Mouse (Mus musculus) liver, embryonic 11.5 days (tissue): ENCODE data around the gene Xlr3a. TPM values are rescaled to one million over a fixed set of nuclear protein-coding genes. Genes with fewer than 3 reads are reported as not detected.
"Not testable (repeated sequence)": the region's sequence is repeated elsewhere in the genome, so short reads cannot be mapped to it uniquely, and the experiment has no call there.

ENCODE experiments used
- ATAC-seq: fragments of 200-750 bp; cut with Nextera tagmentation; replicated peaks from 2 replicates; pipeline ENCODE4 v1.8.0; 2017; ENCODE audit warnings: moderate number of reproducible peaks, mild to moderate bottlenecking, moderate TSS enrichment, moderate library complexity; ENCODE audit not compliant: low FRiP score
- DNase-seq: peaks from one replicate; pipeline ENCODE4 v3.0.0-alpha.2; 2017; ENCODE audit warnings: low spot score
- H3K27ac ChIP-seq: fragments of 300-500 bp; sonication (generic); 2 replicates; pipeline ENCODE4 v1.5.1; 2014; ENCODE audit warnings: mild to moderate bottlenecking, low read depth, low read length, control low read depth
- H3K27me3 ChIP-seq: fragments of 300-500 bp; sonication (generic); replicated peaks from 2 replicates; pipeline ENCODE4 v1.6.1; 2014; ENCODE audit warnings: low read length, mixed read lengths; ENCODE audit not compliant: control insufficient read depth, insufficient read depth
- H3K36me3 ChIP-seq: fragments of 300-500 bp; sonication (generic); 2 replicates; pipeline ENCODE4 v1.6.1; 2014; ENCODE audit warnings: mild to moderate bottlenecking, low read length, moderate library complexity, mixed read lengths; ENCODE audit not compliant: control insufficient read depth, insufficient read depth
- H3K4me1 ChIP-seq: fragments of 300-500 bp; sonication (generic); replicated peaks from 2 replicates; pipeline ENCODE4 v1.6.1; 2014; ENCODE audit warnings: low read length, mixed read lengths; ENCODE audit not compliant: control insufficient read depth, insufficient read depth
- H3K4me2 ChIP-seq: fragments of 300-500 bp; sonication (generic); 2 replicates; pipeline ENCODE4 v1.6.1; 2014; ENCODE audit warnings: mild to moderate bottlenecking, control low read depth, moderate library complexity
- H3K4me3 ChIP-seq: fragments of 300-500 bp; sonication (generic); 2 replicates; pipeline ENCODE4 v1.5.1; 2014; ENCODE audit warnings: low read depth, low read length, control low read depth
- H3K9ac ChIP-seq: fragments of 300-500 bp; sonication (generic); 2 replicates; pipeline ENCODE4 v1.6.1; 2014; ENCODE audit warnings: low read depth, low read length, control low read depth
- H3K9me3 ChIP-seq: fragments of 300-500 bp; sonication (generic); 2 replicates; pipeline ENCODE4 v1.6.1; 2016; ENCODE audit warnings: low read length, inconsistent platforms, mixed read lengths; ENCODE audit not compliant: control insufficient read depth
- WGBS: fragments of 180-500 bp; shearing (Covaris S2); extraction: QIAGEN DNeasy Blood & Tissue Kit; methylation state at CpG from one replicate; pipeline ENCODE4 v1.1.7; 2014; 5-methylcytosine and 5-hydroxymethylcytosine counted together
- polyA plus RNA-seq: library from polyadenylated mRNA; unstranded; fragments of >200 nt; fragmentation: Nextera tagmentation; extraction: Ambion mirVana; gene quantifications from 2 replicates; pipeline ENCODE4 v1.2.1, GENCODE M21; 2014

Xlr3a gene
- 4.3 and 4.5 TPM in 2 replicates for polyA plus RNA-seq

GRCm38 (mm10) chrX:73096941-73097508 lies at the start of gene Xlr3a:
Xlr3a (minus strand) TSS chrX:73097095.
- DNase-seq, H3K4me2 ChIP-seq: not testable (repeated sequence)

DNA sequence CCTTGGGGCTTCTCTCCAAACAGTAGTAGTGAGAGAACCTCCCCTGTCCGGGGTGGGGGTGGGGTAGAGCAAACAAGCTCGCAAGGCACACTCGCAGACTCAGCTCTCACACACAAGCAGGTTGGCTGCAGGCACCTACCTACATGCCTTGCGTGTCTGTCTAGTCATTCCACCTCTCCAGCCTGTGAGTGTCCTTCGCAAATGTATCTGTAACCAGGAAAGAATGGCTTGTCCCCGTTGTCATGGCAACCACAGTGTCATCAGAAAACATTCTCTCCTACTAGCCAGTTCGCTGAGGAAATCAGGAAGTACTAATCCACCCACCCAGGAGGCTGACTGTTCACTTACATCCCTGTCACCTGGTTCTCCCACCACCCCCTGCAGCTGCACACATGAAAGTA lies 46.3 kb upstream of the Xlr3a start:
- H3K4me3 ChIP-seq, H3K4me2 ChIP-seq, H3K27me3 ChIP-seq, ATAC-seq, H3K36me3 ChIP-seq, DNase-seq, H3K27ac ChIP-seq, H3K9ac ChIP-seq, H3K4me1 ChIP-seq, H3K9me3 ChIP-seq: not testable (repeated sequence)
- no CpG with 5 or more reads among the region's 7 CpGs for WGBS

More at GRCm38 (mm10) chrX:73096941-73097508, at the start of gene Xlr3a:
- 70% methylated on average over 13 of the region's 13 CpGs for WGBS
- not testable (repeated sequence) for H3K27ac ChIP-seq, H3K4me1 ChIP-seq, H3K4me3 ChIP-seq, ATAC-seq, H3K27me3 ChIP-seq, H3K36me3 ChIP-seq, H3K9ac ChIP-seq, H3K9me3 ChIP-seq

- H3K27me3 ChIP-seq, H3K27ac ChIP-seq, H3K4me2 ChIP-seq, H3K9ac ChIP-seq, H3K36me3 ChIP-seq, H3K9me3 ChIP-seq, H3K4me1 ChIP-seq, H3K4me3 ChIP-seq, DNase-seq, ATAC-seq: not testable (repeated sequence)
- no CpG with 5 or more reads among the region's 12 CpGs for WGBS
Measured at GRCm38 (mm10) chrX:73122859-73123829, 26.2 kb upstream of the Xlr3a start.

GRCm38 (mm10) chrX:73116747-73117146 lies 19.9 kb upstream of the Xlr3a start, which contains the start of gene Gm14685:
Gm14685 (plus strand) TSS chrX:73117047.
- not testable (repeated sequence) for DNase-seq, H3K9ac ChIP-seq, H3K36me3 ChIP-seq, ATAC-seq, H3K27me3 ChIP-seq, H3K4me1 ChIP-seq, H3K4me3 ChIP-seq, H3K9me3 ChIP-seq, H3K27ac ChIP-seq, H3K4me2 ChIP-seq
- no CpG with 5 or more reads among the region's 7 CpGs for WGBS

DNA sequence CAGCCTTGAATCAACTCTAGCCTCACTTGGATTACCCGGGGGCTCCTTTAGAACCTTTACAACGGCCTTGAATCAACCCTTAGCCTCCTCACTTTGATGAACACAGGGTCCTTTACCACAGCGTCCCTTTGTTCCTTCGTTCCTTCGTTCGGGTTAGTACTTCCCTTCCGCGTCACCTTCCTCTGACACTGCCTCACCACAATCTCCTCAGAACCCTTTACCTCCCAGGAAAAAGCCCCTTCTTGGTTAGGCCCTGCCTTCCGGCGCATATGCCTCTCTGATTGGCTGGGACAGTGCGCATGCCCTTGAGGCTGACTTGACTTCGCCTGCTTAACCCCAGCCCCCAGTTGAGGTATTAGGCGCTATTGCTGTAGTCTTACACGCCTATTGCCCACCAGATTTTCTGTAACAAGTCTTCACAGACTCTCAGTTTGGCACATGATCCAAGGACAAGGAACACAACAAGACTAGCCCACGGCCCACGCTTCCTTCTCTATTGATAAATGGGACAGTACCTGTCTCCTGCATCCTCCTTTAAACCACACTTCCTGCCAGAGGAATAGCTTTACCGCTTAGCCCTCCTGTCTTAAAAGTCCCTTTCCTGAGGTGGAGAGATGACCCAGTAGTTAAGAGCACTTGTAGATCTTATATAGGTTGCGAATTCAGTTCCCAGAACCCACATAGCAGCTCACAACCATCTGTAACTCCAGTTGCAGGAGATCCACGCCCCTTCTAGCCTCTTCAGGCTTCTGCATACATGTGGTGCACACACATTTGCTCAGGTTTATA lies 14.4 kb downstream of the Xlr3a start, which contains the start of gene Xlr4a:
Gene Xlr4a (minus strand): TSS at position 212 of the 789 bp plus-strand sequence.
- not testable (repeated sequence) for H3K27ac ChIP-seq, DNase-seq
- WGBS, result 61% methylated on average over 17 of the region's 19 CpGs

GRCm38 (mm10) chrX:73066765-73067312 lies 30.1 kb downstream of the Xlr3a start:
- not testable (repeated sequence) for H3K4me3 ChIP-seq, H3K27ac ChIP-seq, DNase-seq, H3K4me2 ChIP-seq, H3K9me3 ChIP-seq, H3K36me3 ChIP-seq, H3K9ac ChIP-seq, H3K4me1 ChIP-seq, ATAC-seq
- peaks cover 11% of the 10 kb centered on the region for H3K27me3 ChIP-seq
- WGBS, result no CpG with 5 or more reads among the region's 5 CpGs

More for the DNA sequence above, 14.4 kb downstream of the Xlr3a start, which contains the start of gene Xlr4a:
- H3K4me3 ChIP-seq, ATAC-seq, H3K9me3 ChIP-seq, H3K4me2 ChIP-seq, H3K9ac ChIP-seq, H3K36me3 ChIP-seq, H3K4me1 ChIP-seq, H3K27me3 ChIP-seq: not testable (repeated sequence)

- no peak within 1 kb of the TSS for H3K4me3 ChIP-seq
- WGBS, result 27% methylated on average over 7 of the region's 7 CpGs
- no peaks in the 10 kb centered on the region for H3K36me3 ChIP-seq
- peak within 1 kb of the TSS; percentile 41 for H3K4me2 ChIP-seq
- no peak within 1 kb of the TSS for H3K9ac ChIP-seq
- no peak for ATAC-seq
- no peaks in the 10 kb centered on the region for H3K9me3 ChIP-seq
- H3K4me1 ChIP-seq, result no peaks in the 10 kb centered on the region
- H3K27ac ChIP-seq, result no peak within 1 kb of the TSS
- DNase-seq, result no peak
- H3K27me3 ChIP-seq, result peaks cover 11% of the 10 kb centered on the region
Measured at GRCm38 (mm10) chrX:73064415-73064793, 32.5 kb downstream of the Xlr3a start, which contains the start of gene Pnma3. Pnma3 (plus strand) TSS chrX:73064787.
